In genomic region chr19:28394826-28395583, GRCm38 (mm10) we compare ENCODE assay signal across 12 mouse cellular contexts.
DNase-seq lines count a peak whose midpoint lies in the region; ATAC-seq lines count a peak whose summit lies in the region.
"Had no signal": no experiment of that assay in that cellular context is flagged by ENCODE, and none has a peak within 500 bp of the region (broad histone marks: within the 10 kb centered on the region; RNA-seq: fewer than 3 reads in every experiment).

No protein-coding gene starts in this region.

- WGBS in kidney, embryonic 16.5 days: 21% methylated on average over 12 of the region's 12 CpGs
- 7% methylated on average over 12 of the region's 12 CpGs for WGBS in forebrain, embryonic 15.5 days
- 25% methylated on average over 12 of the region's 12 CpGs for WGBS in neural tube, embryonic 15.5 days

- no peak overlapping the region for H3K9ac ChIP-seq in kidney, embryonic 16.5 days (replicated peaks; ENCODE audit: low read length)
- no peak overlapping the region for H3K9ac ChIP-seq in forebrain, embryonic 15.5 days (replicated peaks)
- H3K9ac ChIP-seq in neural tube, embryonic 15.5 days (replicated peaks): no peak overlapping the region

- no peaks in the 10 kb centered on the region for H3K36me3 ChIP-seq in kidney, embryonic 16.5 days (ENCODE audit: insufficient read depth, low read length)
- no peaks in the 10 kb centered on the region for H3K36me3 ChIP-seq in forebrain, embryonic 15.5 days
- H3K36me3 ChIP-seq in neural tube, embryonic 15.5 days: no peaks in the 10 kb centered on the region

- DNase-seq in kidney, adult 9 months: no peak
- DNase-seq in layer of hippocampus, adult 8-10 months (ENCODE audit: low spot score in 2 of 2): peak; percentile 44
- no peak for DNase-seq in c-Kit-positive CD71-positive TER-119-positive erythroid progenitor cells, embryonic 14.5 days (ENCODE audit: low spot score)
- DNase-seq in urinary bladder, adult 18-20 months (ENCODE audit: low spot score in 2 of 2): no peak
- DNase-seq: cerebellum, adult 18-20 months; spleen, adult 18-20 months; thymus, postnatal 4 days had no signal

- no peaks in the 10 kb centered on the region for H3K27me3 ChIP-seq in kidney, embryonic 16.5 days (ENCODE audit: insufficient read depth, low read length)
- H3K27me3 ChIP-seq in forebrain, embryonic 15.5 days: peaks cover 6% of the 10 kb centered on the region; the same call in 1 of the 2 replicates
- H3K27me3 ChIP-seq in neural tube, embryonic 15.5 days (replicated peaks): no peaks in the 10 kb centered on the region

- H3K4me2 ChIP-seq in kidney, embryonic 16.5 days (replicated peaks; ENCODE audit: low read depth, low read length): no peak overlapping the region
- H3K4me2 ChIP-seq in forebrain, embryonic 15.5 days (replicated peaks): 0 out of 2 replicates have a peak overlapping the region, but pooled peaks have one; percentile 11
- H3K4me2 ChIP-seq in neural tube, embryonic 15.5 days: no peak overlapping the region

- H3K9me3 ChIP-seq in kidney, embryonic 16.5 days (ENCODE audit: low read length): no peaks in the 10 kb centered on the region
- H3K9me3 ChIP-seq in forebrain, embryonic 15.5 days: no peaks in the 10 kb centered on the region
- H3K9me3 ChIP-seq in neural tube, embryonic 15.5 days (replicated peaks): no peaks in the 10 kb centered on the region

- no peak overlapping the region for H3K27ac ChIP-seq in kidney, embryonic 16.5 days (ENCODE audit: low read length)
- H3K27ac ChIP-seq in forebrain, embryonic 15.5 days (replicated peaks): peak overlapping the region; percentile 70
- no peak overlapping the region for H3K27ac ChIP-seq in neural tube, embryonic 15.5 days (replicated peaks)

- peak; percentile 35; the same call in 1 of the 2 replicates for ATAC-seq in kidney, embryonic 16.5 days (ENCODE audit: low FRiP score, low TSS enrichment)
- ATAC-seq in forebrain, embryonic 15.5 days (replicated peaks): peak; percentile 87
- ATAC-seq in neural tube, embryonic 15.5 days (ENCODE audit: low FRiP score): peak; percentile 70; the same call in 1 of the 2 replicates
- ATAC-seq: activated CD4-positive, CD25-positive, alpha-beta regulatory T cell, adult 4 months; intestine, embryonic 16.5 days had no signal

- H3K4me1 ChIP-seq in kidney, embryonic 16.5 days (ENCODE audit: insufficient read depth, low read length): no peaks in the 10 kb centered on the region; the same call in 1 of the 2 replicates
- peaks cover 34% of the 10 kb centered on the region for H3K4me1 ChIP-seq in forebrain, embryonic 15.5 days
- peaks cover 9% of the 10 kb centered on the region for H3K4me1 ChIP-seq in neural tube, embryonic 15.5 days

- H3K4me3 ChIP-seq in kidney, embryonic 16.5 days (ENCODE audit: low read length): no peak overlapping the region
- no peak overlapping the region for H3K4me3 ChIP-seq in forebrain, embryonic 15.5 days
- no peak overlapping the region for H3K4me3 ChIP-seq in neural tube, embryonic 15.5 days (replicated peaks)

Comparison
In these comparisons a context has a peak if more than half of its experiments do, and no peak if none do; other contexts are left out.
1. ATAC-seq: peak in every context shown above with its lines; median percentile 87 in forebrain, embryonic 15.5 days; 70 in neural tube, embryonic 15.5 days; 35 in kidney, embryonic 16.5 days.
2. DNase-seq: peak in layer of hippocampus, adult 8-10 months (2 of 2); none in kidney, adult 9 months (single experiment), c-Kit-positive CD71-positive TER-119-positive erythroid progenitor cells, embryonic 14.5 days (single experiment) and urinary bladder, adult 18-20 months (0 of 2).